Mouse (Mus musculus): ENCODE data around the gene Hoxd3. TPM values are rescaled to one million over a fixed set of nuclear protein-coding genes. Genes with fewer than 3 reads are reported as not detected.

Hoxd3 gene
- polyA plus RNA-seq (2017; shearing (Covaris generic)): not detected

DNA sequence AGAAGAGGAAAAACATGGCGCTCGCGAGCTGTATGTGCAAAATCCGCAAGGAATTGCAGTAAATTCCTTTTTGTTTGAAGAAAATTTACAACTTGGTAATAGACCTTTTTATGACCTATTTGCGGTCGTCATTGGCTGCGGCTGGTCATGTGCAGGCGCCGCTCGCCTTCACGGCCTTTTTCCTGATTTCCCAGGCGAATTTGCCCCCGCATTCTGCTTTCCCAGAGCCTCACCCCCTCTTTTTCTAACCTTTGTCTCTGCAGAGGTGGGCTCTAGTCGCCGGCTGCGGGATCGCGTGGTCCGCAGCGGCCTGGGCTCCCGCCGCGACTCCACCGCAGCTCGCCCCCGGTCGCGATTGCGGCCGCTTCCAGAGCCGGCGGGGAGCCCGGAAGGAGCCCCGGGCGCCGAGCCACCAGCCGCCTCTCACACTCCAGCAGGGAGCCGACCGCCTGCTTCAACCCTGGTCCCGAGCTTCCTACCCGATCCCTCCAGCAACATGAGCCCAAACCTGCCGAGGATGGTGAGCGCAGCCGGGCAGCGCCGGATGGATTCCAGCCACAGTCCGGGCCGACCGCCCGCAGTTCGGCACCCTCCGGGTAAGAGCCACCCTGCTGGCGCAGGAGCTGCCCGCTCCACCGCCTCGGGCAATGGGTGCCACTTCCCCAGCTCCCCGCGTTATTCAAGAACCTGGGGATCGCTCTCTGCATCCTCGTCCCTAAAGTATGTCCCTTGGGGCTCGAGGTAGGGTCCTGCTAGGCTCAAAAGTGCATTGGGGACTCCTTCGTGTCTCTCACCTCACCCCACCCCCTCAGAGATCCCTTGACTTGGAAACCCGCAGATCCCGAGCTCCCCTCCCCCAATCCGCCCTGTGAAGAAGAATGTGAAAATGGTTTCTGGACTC is at the start of gene Hoxd3, which contains the start of gene Hoxd4:
TSS of gene Hoxd3 (plus strand) at position 207 of the 901 bp plus-strand sequence.
TSS of gene Hoxd4 (plus strand) at position 209 of the 901 bp plus-strand sequence.

DNA sequence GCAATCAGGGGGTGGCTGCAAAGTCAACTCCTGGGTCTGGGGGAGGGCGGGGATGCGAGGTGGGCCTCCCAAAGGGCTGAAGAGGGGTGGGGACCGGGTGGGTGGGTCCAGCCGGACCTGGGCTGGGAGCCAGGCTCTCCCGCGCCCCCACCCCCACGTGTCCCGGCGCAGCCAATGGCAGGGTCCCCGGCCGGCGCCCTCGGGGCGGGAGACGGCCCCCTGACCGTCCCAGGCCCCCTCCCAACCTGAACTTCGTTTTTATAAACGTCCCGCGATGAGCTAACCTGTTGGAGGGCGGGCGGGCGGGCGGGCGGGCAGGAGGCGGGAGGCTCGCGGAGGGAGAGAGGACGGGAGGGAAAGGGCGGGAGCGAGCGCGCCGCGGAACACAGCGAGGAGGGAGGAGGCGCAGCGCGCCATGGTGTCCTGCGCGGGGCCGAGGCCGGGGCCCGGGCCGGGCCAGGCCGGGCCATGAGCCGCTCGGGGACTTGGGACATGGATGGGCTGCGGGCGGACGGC is 43.8 kb upstream of the Hoxd3 start, which contains the start of gene Hoxd13:
TSS of gene Hoxd13 (plus strand) at position 469 of the 516 bp plus-strand sequence.

GRCm38 (mm10) chr2:74674881-74675665 is 36.7 kb upstream of the Hoxd3 start, which contains the start of gene Hoxd12:
Gene Hoxd12, plus strand, starts transcription at chr2:74675013.

GRCm38 (mm10) chr2:74678891-74679595 is 32.7 kb upstream of the Hoxd3 start, which contains the start of gene Hoxd11:
Gene Hoxd11, plus strand, starts transcription at chr2:74679557.

DNA sequence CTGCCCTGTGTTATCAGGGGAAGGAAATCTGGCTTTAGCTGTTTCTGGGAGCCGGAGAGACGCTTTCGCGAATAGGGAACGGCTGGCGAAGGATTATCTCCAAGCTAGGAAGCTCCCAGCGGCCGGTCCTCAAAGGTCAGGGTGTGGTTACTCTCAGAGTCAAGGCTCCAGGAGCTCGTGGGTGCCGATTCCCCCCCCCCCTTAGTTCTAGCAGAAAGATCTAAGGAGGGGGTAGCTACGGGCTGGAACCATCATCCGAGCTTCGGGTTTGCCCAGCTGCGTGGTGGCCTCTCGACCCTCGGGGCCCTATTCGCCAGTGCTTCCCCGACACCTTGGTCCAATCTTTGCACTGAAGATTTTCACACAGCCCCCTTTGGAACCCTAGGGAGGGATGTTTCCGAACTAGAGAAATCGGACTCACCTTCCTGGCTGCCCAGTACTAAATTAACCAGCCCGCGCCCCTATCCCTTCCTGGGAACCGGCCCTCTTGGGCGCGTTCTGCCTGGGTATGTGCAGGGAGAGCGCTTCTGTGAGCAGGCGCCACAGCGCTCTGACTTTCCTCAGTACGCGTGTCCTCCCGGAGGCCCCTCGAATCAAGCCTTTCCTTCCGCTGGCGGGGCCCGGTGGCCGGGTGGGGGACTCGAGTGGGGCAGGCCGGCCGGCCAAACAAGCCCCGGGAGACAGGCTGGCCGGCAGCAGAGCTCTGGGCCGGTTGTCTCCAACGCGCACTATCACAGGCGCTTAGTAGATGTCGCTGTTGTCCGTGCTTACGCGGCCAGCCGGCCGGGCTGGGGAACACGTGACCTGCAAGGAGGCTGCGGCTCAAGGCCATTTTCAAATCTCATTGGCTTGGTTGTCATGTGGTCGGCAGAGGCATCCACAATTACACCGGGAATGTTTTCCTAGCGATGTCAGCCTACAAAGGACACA is 20.4 kb upstream of the Hoxd3 start, which contains the start of gene Hoxd10:
TSS of gene Hoxd10 (plus strand) at position 903 of the 930 bp plus-strand sequence.

GRCm38 (mm10) chr2:74697567-74698121 is 14.1 kb upstream of the Hoxd3 start, which contains the start of gene Hoxd9:
Gene Hoxd9, plus strand, starts transcription at chr2:74697727.

GRCm38 (mm10) chr2:74704393-74704998 is 7.2 kb upstream of the Hoxd3 start, which contains the start of gene Hoxd8:
Gene Hoxd8, plus strand, starts transcription at chr2:74704615.

GRCm38 (mm10) chr2:74726551-74726950 is 14.8 kb downstream of the Hoxd3 start, which contains the start of gene Gm28230:
Gene Gm28230, plus strand, starts transcription at chr2:74726728.

DNA sequence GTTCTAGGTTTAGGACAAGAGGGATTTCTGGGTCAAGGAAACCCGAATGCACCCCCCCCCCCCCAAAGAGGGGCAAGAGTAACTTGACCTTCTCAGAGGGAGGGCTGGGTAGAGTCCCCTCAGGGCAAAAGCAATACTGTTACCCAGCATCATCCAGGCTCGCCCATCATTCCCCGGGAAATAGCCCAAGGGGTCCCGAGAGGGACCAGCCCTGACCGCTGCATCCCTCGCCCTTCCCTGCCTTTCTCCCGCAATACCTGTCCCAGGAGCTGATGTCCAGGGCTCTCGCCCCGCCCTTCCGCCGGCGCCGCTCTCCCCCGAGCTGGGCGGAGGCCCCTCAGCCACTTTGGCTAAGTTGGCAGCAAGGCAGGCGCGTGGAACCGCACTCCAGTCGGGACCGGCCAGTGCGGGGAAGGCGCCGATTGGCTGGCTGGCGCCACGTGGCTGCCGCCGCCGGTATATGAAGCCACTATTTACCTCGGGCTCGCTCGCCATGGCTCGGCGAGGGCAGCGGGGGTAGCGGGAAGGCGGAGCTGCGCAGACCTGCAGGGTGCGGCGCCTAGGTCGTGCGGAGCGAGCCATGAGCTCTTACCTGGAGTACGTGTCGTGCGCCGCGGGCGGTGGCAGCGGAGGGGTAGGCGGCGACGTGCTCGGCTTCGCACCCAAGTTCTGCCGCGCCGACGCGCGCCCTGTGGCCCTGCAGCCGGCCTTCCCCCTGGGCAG is 51.0 kb downstream of the Hoxd3 start, which contains the start of gene Hoxd1:
TSS of gene Hoxd1 (plus strand) at position 459 of the 723 bp plus-strand sequence.

Other genes starting within 250 kb of the Hoxd3 start
- 10 to 100 TPM; 17.5 to 19.3 TPM for gene Lnpk, start 132.5 kb upstream of the Hoxd3 start, polyA plus RNA-seq (2017; shearing (Covaris generic))
- under 1 TPM in 1 of 2 experiments, not detected in 1; 0.20 TPM for gene Evx2, start 52.4 kb upstream of the Hoxd3 start, polyA plus RNA-seq (2017; shearing (Covaris generic))
- not detected for gene Hoxd13, start 43.6 kb upstream of the Hoxd3 start, polyA plus RNA-seq (2017; shearing (Covaris generic))
- not detected for gene Hoxd12, start 36.9 kb upstream of the Hoxd3 start, polyA plus RNA-seq (2017; shearing (Covaris generic))
- gene Hoxd11, start 32.4 kb upstream of the Hoxd3 start, polyA plus RNA-seq (2017; shearing (Covaris generic)): under 1 TPM in 1 of 2 experiments, not detected in 1; 0.55 TPM
- gene Hoxd10, start 20.0 kb upstream of the Hoxd3 start, polyA plus RNA-seq (2017; shearing (Covaris generic)): under 1 TPM in 1 of 2 experiments, not detected in 1; 0.26 TPM
- not detected for gene Hoxd9, start 14.2 kb upstream of the Hoxd3 start, polyA plus RNA-seq (2017; shearing (Covaris generic))
- under 1 TPM; 0.27 to 0.39 TPM for gene Hoxd8, start 7.3 kb upstream of the Hoxd3 start, polyA plus RNA-seq (2017; shearing (Covaris generic))
- gene Hoxd4, start within 50 bp of the Hoxd3 start, polyA plus RNA-seq (2017; shearing (Covaris generic)): under 1 TPM; 0.11 to 0.45 TPM
- gene Gm28230, start 14.8 kb downstream of the Hoxd3 start, polyA plus RNA-seq (2017; shearing (Covaris generic)): not detected
- gene Hoxd1, start 51.1 kb downstream of the Hoxd3 start, polyA plus RNA-seq (2017; shearing (Covaris generic)): not detected
- gene Mtx2, start 113.9 kb downstream of the Hoxd3 start, polyA plus RNA-seq (2017; shearing (Covaris generic)): 10 to 100 TPM; 65.7 to 75.5 TPM